Mouse (Mus musculus): ENCODE measurements around the gene Cblc. TPM values are rescaled to one million over a fixed set of nuclear protein-coding genes. Genes with fewer than 3 reads are reported as not detected.

Gene Cblc
- 21.4 and 22.9 TPM in 2 replicates for polyA plus RNA-seq (2012; rRNA removed)

GRCm38 (mm10) chr7:19796697-19797588, at the start of gene Cblc:
Gene Cblc (minus strand): TSS chr7:19796809.
- peak; percentile 61 for DNase-seq (ENCODE audit: low read depth)

GRCm38 (mm10) chr7:19844521-19845171, 48.0 kb upstream of the Cblc start:
- no peak for DNase-seq (ENCODE audit: low read depth)

GRCm38 (mm10) chr7:19843561-19843960, 47.0 kb upstream of the Cblc start:
- DNase-seq (ENCODE audit: low read depth) = no peak

- DNase-seq (ENCODE audit: low read depth) = no peak
Observed at GRCm38 (mm10) chr7:19842885-19843504, 46.4 kb upstream of the Cblc start.

GRCm38 (mm10) chr7:19841686-19842413, 45.2 kb upstream of the Cblc start:
- no peak for DNase-seq (ENCODE audit: low read depth)

GRCm38 (mm10) chr7:19840936-19841335, 44.3 kb upstream of the Cblc start:
- DNase-seq (ENCODE audit: low read depth) = no peak

GRCm38 (mm10) chr7:19840371-19840770, 43.8 kb upstream of the Cblc start:
- no peak for DNase-seq (ENCODE audit: low read depth)

GRCm38 (mm10) chr7:19836843-19837242, 40.2 kb upstream of the Cblc start:
- no peak for DNase-seq (ENCODE audit: low read depth)

- no peak for DNase-seq (ENCODE audit: low read depth)
Observed at GRCm38 (mm10) chr7:19834055-19834454, 37.4 kb upstream of the Cblc start.

GRCm38 (mm10) chr7:19831837-19832236, 35.2 kb upstream of the Cblc start:
- no peak for DNase-seq (ENCODE audit: low read depth)

- DNase-seq (ENCODE audit: low read depth) = peak; percentile 87
Observed at GRCm38 (mm10) chr7:19830682-19831156, 34.1 kb upstream of the Cblc start.

GRCm38 (mm10) chr7:19829694-19830093, 33.1 kb upstream of the Cblc start:
- DNase-seq (ENCODE audit: low read depth) = no peak

- no peak for DNase-seq (ENCODE audit: low read depth)
Observed at GRCm38 (mm10) chr7:19826756-19827155, 30.1 kb upstream of the Cblc start.

GRCm38 (mm10) chr7:19824182-19824973, 27.8 kb upstream of the Cblc start:
- no peak for DNase-seq (ENCODE audit: low read depth)

- no peak for DNase-seq (ENCODE audit: low read depth)
Observed at GRCm38 (mm10) chr7:19823256-19824181, 26.9 kb upstream of the Cblc start.

GRCm38 (mm10) chr7:19822604-19823058, 26.0 kb upstream of the Cblc start, which contains the start of gene Bcl3:
Gene Bcl3 (minus strand): TSS chr7:19822770.
- no peak for DNase-seq (ENCODE audit: low read depth)

GRCm38 (mm10) chr7:19822193-19822592, 25.6 kb upstream of the Cblc start:
- DNase-seq (ENCODE audit: low read depth) = no peak

- DNase-seq (ENCODE audit: low read depth) = no peak
Observed at GRCm38 (mm10) chr7:19821633-19822032, 25.0 kb upstream of the Cblc start.

GRCm38 (mm10) chr7:19820347-19821048, 23.9 kb upstream of the Cblc start:
- DNase-seq (ENCODE audit: low read depth) = no peak

All from gonadal fat pad, adult 2 months (tissue).